Mouse (Mus musculus) cerebellum, adult 2 months (tissue): ENCODE measurements at regions not wholly inside any gene's neighbourhood (a gene's known extent, or its start where the extent isn't known, plus 50 kb on each side); places are given as distances from the start of the nearest gene placed in this dataset.

ENCODE experiments used
- CTCF ChIP-seq: fragments of 200-500 bp; IDR thresholded peaks from 2 replicates; pipeline ENCODE4 v1.5.1; 2011; ENCODE audit warnings: low read depth, mild to moderate bottlenecking, control low read depth, low read length, moderate library complexity, borderline replicate concordance; ENCODE audit not compliant: insufficient read depth
- POLR2A ChIP-seq: fragments of 200-500 bp; IDR thresholded peaks from 2 replicates; pipeline ENCODE4 v1.6.1; 2011; ENCODE audit warnings: low read length, control low read depth, borderline replicate concordance; ENCODE audit not compliant: insufficient read depth

GRCm38 (mm10) chr5:43391412-43392029 lies 123.8 kb upstream of the C1qtnf7 start:
- peak; percentile 92 for TF ChIP-seq CTCF
- TF ChIP-seq POLR2A, result no peak
